Mouse (Mus musculus): Measurements from ENCODE around the gene Arhgef33.
"Not testable (repeated sequence)": the region's sequence is repeated elsewhere in the genome, so short reads cannot be mapped to it uniquely, and the experiment has no call there.

The Arhgef33 gene

GRCm38 (mm10) chr17:80307251-80307650 is at the start of gene Arhgef33:
Arhgef33 (plus strand) TSS chr17:80307407.
- CTCF ChIA-PET, result no interaction called here

DNA sequence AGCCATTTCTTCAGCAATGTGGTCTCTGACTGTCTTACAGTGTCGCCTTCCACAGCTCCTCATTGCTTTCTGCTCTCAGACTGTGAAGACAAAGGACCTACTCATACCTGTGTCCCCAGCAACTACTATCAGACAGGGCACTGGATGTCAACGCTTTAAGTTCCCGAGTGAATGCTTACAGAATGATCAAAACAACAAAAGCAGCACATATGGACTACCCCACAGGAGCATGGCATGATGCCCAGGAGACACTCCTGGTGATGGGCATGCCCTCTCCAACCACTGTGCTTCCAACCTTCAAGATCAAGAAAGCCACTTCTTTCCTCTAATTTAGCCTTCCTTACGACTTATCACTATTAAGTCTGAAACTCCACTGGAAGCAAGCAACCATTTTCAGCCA is 40.1 kb upstream of the Arhgef33 start:
- CTCF ChIA-PET, result no interaction called here

GRCm38 (mm10) chr17:80268151-80268550 is 39.1 kb upstream of the Arhgef33 start:
- CTCF ChIA-PET, result no interaction called here

DNA sequence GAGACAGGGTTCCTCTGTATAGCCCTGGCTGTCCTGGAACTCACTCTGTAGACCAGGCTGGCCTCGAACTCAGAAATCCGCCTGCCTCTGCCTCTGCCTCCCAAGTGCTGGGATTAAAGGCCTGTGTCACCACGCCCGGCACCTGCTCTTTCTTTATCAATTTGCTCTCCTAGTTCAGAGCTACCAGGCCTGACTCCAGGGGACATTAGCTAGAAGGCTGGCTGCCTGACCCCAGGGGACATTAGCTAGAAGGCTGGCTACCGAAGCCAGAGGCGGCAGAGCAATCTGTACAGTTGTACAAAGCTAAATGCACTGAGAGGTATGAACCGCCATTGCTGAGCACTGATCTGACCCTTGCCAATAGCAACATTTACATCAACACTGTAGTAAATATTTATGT is 36.6 kb upstream of the Arhgef33 start:
- CTCF ChIA-PET, result not testable (repeated sequence)

- CTCF ChIA-PET, result no interaction called here
Observed at GRCm38 (mm10) chr17:80278255-80278654, 29.0 kb upstream of the Arhgef33 start.

- CTCF ChIA-PET, result no interaction called here
Observed at GRCm38 (mm10) chr17:80279340-80280070, 27.7 kb upstream of the Arhgef33 start.

DNA sequence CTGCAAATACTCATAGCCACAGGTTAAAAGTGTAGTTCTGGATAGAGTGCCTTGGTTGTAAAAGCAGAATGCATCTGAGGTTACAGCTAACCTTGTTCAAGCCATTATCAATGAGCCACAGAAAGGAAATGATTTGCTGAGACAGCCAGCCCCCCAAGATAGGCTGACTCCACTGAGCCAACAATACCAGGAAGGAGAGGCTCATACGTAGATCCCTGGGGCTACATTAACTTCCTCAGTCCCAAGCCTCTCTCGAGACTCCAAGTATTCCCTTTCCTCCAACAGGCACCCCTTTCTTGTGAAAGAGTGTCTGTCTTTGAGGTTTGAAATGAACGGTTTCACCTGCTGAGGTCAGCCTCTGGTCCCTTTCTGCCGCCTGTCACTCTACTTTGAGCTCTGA is 22.8 kb upstream of the Arhgef33 start:
- CTCF ChIA-PET, result interaction anchor here (0.7 kb wide), 1 partner anchor 15 kb away, joined by 5 read pairs; no protein-coding TSS in a partner anchor

- CTCF ChIA-PET, result no interaction called here
Observed at GRCm38 (mm10) chr17:80288012-80288411, 19.2 kb upstream of the Arhgef33 start.

DNA sequence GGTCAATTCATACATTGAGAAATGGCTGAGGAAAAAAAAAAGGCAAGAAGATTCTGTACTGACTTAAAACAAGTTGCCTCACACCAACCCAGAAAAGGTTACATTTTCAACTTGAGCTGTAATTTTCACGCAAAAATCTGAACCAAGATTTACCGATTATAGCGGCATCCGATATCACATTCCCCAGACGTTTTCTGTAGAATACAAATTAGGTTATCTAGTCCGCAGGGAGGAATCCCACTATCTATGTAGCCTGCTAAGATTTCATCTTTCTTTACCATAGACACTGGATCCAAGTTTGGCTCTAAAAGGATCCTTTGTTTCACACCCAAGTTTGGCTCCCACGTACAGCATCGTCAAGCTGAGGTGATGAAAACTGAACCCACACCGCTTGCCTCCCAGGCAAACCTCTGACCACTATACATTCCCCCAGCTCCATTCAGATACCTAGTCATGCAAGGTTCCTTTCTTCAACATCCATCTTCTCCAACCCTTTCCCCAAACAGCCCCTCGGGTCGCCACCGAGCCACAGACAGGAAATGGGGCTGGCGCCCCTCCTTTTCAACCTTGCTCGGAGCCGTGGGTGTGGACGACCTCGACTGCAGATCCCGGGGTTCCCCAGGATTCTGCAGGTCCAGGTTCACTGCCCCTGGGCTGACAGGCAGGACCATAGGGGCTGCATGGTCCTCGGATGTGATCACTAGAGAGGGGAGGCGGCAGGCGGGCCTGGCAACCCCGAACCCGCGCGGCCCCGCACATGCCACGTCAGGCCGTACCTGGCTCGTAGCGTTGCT is 17.7 kb upstream of the Arhgef33 start:
- CTCF ChIA-PET, result interaction anchor here (0.6 to 0.7 kb wide), 2 partner anchors 120 to 297 kb away, joined by 4 to 5 read pairs; no protein-coding TSS in a partner anchor

DNA sequence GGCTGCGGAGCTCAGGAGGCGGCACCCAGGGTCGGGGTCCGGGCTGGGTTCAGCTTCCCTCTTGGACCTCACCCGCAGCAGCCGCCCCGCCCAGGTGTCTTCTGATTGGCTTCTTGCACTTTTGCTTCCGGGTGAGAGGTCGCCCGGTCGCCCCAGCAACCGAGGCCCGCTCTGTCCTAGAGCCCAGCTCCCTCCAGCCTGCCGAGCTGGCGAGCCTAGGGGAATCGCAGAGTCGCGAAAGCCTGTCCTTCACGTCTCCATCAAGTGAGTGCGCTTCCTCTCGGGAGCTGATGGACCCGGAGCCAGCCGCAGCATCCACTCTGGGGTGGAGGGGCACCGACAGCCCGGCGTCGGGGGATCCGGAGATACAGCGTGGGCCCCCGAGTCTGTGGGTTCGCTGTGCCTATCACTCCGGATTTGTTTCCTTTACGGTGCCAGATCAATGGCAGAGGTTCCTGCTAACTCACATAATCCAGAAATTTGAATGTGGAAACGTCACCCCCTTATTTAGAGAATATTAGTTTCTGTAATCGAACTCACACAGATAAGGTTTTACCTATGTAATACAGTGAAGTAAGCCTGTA is 17.0 kb upstream of the Arhgef33 start, which contains the start of the genes Morn2 and Dhx57:
TSS of gene Morn2 (plus strand) at position 130 of the 584 bp plus-strand sequence.
TSS of gene Dhx57 (minus strand) at position 403 of the 584 bp plus-strand sequence.
- CTCF ChIA-PET, result interaction anchor here (0.6 kb wide), 1 partner anchor 82 kb away, joined by 3 read pairs; no protein-coding TSS in a partner anchor

DNA sequence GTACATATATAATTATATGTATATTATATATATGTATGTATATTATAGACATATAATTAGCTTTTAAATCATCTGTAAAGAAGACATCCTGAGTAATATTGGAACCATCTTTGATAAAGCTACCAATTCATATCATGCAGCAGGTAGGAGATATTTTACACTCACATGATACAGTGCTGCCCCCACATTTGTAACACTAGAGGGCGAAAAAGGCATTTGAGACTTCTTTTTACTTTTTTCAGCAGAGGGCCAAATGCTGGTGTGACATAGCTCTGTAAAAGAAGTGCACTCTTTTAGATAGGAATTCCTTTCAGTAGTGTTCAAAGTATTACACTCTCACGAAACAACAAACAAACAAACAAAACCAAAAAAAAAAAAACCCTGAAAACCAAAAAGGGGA is 16.1 kb upstream of the Arhgef33 start:
- CTCF ChIA-PET, result interaction anchor here (0.7 kb wide), 2 partner anchors 100 to 414 kb away, joined by 3 to 16 read pairs; no protein-coding TSS in a partner anchor

GRCm38 (mm10) chr17:80295258-80295657 is 11.9 kb upstream of the Arhgef33 start:
- CTCF ChIA-PET, result no interaction called here

DNA sequence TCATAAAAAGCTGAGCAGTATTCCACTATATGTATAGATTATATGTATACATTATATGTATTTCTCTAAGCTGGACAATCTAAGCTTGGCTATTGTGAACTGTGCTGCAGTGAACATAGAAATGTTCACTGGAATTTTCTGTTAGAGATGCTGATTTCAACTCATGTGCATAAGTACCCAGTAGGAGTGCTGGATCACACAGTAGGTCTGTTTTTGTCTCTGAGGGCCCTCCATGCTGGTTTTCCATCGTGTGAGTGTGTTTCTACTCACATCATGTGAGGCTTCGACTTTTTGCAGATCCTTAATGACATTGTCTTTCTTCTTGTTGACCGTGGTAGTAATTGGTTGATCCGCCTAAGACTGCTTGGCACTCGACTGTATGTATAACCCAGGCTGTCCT is 8.4 kb upstream of the Arhgef33 start:
- CTCF ChIA-PET, result no interaction called here

DNA sequence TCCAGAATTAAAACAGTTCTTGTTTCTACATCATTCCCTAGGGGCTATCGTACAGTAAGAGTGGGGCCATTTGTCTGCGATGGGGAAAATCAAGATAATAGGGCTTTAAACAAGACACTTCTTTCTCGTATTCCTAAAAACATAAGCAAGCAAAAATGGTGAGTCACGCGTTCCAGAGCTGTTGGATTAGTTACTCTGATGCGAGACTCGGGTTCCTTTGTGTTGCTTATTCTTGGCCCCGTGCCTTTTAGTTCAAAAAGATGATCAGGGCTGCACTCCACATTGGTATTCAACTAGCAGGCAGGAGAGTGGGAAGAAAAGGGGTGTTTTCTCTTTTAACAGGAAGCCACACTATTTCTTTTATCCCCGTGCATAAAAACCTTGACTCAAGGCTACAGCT is 4.6 kb downstream of the Arhgef33 start:
- CTCF ChIA-PET, result no interaction called here

DNA sequence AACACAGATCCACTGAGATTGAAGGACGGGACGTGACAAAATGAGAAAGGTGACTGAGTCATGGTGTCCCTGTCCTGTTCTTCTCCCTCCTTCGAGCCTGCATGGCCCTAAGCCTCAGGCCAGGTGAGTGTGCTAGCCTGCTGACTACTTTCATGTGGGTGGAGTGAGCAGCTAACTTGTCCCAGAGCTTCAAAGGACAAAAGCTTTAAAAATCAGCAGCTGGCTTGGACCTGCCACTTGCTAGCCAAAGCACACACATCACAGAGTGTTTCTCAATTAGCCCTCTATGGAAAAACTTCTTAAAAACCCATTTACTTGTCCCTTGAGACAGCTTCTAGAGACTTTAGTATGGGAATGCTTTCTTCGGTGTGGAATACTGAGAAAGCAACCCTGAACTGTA is 5.2 kb downstream of the Arhgef33 start:
- CTCF ChIA-PET, result no interaction called here

DNA sequence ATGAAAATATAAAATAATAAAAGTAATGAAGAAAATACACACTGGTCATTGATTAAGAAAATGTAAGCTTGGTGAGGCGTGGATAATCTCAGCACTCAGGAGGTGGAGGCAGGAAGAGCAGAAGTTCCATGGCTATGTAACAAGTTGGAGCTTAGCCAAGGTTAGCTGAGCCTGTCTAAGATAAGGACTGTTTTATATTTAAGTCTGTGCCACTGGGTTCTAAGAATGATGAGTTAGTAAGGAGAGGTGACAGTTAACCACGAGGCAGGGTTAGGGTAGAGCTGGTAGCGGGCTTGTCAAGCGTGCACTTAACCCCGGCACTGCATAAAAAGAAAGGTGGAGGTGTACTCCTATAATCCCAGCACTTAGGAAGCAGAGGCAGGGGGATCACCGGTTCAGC is 15.0 kb downstream of the Arhgef33 start:
- CTCF ChIA-PET, result no interaction called here

DNA sequence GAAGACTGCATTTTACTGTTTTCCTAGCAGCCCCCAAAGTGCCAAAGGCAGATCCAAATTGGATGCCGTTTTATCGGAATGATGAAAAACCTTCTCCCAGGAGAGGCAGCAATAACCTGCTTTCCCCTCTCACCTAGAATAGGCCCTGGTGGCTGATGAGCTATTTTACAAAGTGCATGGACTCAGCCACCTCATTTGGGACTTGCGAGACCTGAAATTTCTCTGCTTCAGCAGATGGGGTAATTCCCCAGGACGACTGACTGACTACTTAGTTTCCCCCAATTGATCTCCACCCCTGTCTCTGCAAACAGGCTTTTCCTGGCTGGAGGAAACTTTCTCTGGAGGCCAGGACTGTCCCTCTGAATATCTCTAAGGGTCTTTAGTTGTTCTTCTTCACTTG is 15.8 kb downstream of the Arhgef33 start:
- CTCF ChIA-PET, result no interaction called here

DNA sequence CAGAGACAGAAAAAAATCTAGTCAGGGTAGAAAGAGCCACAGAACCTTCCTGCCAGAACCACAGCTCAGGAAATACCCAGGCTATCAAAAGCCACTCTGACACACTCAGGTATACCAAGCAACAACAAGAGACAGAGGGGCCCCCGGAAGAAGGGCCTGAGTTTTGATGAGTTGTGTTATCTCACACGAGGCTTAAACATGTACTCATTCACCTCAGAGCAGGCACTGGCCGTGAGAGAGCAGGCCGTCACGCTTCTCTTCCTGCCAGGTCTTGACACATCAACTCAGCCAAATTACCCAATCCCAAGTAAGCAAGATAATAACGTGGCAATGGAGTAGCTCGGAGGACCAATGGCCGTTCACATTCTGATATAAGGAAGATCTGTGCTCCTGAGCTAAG is 16.5 kb downstream of the Arhgef33 start:
- CTCF ChIA-PET, result no interaction called here

DNA sequence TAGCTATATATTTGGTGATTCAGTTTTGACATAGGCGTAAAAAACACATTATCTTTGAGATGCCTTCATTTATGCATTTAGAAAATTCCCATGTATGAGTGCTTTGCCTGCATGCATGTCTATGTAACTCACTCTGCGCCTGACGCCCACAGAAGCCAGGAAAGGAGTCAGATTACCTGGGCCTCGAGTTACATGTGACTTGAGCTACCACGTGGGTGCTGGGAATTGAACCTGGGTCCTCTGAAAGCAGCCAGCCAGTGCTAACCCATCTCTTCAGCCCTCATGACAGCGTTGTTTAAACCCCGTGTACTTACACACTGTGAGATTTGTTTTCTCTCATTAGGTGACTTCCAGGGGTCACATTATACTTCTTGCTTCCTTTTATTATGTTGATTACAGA is 17.3 kb downstream of the Arhgef33 start:
- CTCF ChIA-PET, result no interaction called here

GRCm38 (mm10) chr17:80325456-80325855 is 18.2 kb downstream of the Arhgef33 start:
- CTCF ChIA-PET, result no interaction called here

DNA sequence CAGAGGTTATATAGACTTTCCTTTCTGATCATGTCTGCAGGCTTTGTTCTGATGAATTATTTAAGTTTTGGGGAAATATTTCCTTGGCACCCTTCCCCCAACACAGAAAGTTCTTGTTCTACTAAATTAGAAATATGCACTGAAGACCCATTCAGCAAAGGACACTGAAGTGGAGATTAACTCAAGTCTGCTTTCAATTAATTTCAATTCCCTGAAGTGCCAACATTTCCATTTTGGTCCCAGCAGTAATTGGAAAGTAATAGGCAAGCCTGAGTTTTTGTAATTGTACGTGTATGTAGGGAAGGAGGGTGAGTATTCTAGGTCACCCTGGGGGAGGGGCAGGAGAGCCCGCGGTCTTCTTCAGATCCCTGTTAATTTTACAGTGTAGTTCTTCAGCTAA is 19.2 kb downstream of the Arhgef33 start:
- CTCF ChIA-PET, result no interaction called here

DNA sequence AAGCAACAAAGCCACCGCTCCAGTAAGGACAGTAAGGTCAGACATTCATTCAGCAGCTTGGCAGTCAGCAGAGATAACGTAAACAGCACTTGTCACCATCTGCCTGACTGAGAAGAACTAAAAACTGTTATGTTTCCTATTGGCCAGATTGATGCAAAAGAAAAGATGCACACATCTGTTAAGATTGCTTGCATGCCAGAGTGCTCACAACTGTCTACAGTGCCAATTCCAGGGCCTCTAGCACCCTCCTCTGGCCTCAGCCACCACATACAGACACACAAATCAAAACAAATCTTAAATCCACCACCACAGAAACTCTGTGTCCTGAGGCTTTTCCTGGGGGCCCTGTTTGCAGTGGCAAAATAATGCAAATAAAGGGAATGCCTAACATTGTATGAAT is 25.2 kb downstream of the Arhgef33 start:
- CTCF ChIA-PET, result no interaction called here

- CTCF ChIA-PET, result no interaction called here
Observed at GRCm38 (mm10) chr17:80345277-80345676, 38.1 kb downstream of the Arhgef33 start.
